Mouse (Mus musculus): Measurements from ENCODE around the gene Nol9. TPM values are rescaled to one million over a fixed set of nuclear protein-coding genes. Genes with fewer than 3 reads are reported as not detected.

Nol9 gene
- polyA plus RNA-seq, 1 experiment from 2014 or later, result 8.5 TPM

DNA sequence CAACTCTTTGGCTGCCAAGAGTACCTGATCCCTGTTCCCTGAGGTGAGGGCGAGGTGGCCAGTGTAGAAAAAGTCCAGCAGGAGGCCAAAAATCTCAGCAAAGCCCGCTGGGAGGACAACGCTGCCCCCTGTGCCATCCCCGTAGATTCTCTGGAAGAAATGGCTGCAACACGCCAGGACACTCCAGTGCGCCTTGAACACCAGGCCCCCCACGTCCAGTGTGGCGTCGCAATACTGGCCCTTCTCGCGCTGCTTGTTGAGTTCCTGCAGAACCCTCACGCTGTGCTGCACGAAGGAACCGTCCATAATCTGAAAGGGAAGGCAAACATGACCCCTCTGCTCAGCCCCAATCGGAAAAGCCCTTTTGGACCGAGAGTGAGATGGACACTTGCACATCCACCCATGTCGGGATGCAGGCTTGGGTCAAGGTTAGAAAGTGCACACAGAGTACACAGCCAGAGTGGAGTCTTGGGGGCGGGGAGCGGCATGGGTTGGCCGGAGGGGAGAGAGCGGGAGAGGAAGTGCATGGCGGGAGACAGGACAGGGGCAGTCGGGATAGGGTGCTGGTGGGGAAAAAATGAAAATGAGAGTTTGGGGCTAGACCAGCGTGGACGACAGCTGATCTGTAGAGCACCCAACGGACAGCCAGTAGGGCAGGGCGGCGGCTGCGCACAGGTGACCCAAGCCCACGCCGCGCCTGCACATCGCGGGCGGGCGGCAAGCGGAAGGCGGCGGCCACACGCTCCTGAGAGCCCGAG lies 12.2 kb upstream of the Nol9 start:
- Histone ChIP-seq H3K4me2 (ENCODE audit: low read depth, low read length) (peak overlapping the region; percentile 98), H3K36me3 (replicated peaks; ENCODE audit: insufficient read depth, low read length) (peaks cover 12% of the 10 kb centered on the region), H3K9me3 (ENCODE audit: low read length) (no peaks in the 10 kb centered on the region), H3K9ac (replicated peaks) (peak overlapping the region; percentile 75), H3K4me1 (ENCODE audit: insufficient read depth) (peaks cover 31% of the 10 kb centered on the region), H3K4me3 (ENCODE audit: low read depth, low read length) (peak overlapping the region; percentile 61), H3K27me3 (ENCODE audit: insufficient read depth, low read length) (no peaks in the 10 kb centered on the region), H3K27ac (ENCODE audit: low read depth) (peak overlapping the region; percentile 87)
- DNase-seq (peak; percentile 77), ATAC-seq (peak; percentile 75)
- peak; percentile 19; the same call in 1 of the 2 replicates for TF ChIP-seq CTCF (IDR thresholded peaks at IDR 0.05; ENCODE audit: low read depth)
- TF ChIP-seq EP300 (IDR thresholded peaks at IDR 0.05; ENCODE audit: low read depth), result no peak
- WGBS (ENCODE audit: insufficient replicate concordance), result 3% methylated on average over 35 of the region's 41 CpGs

GRCm38 (mm10) chr4:152027524-152027923 lies 11.6 kb upstream of the Nol9 start, which contains the start of gene Zbtb48:
TSS of gene Zbtb48 (minus strand) at chr4:152027671.
- WGBS (ENCODE audit: insufficient replicate concordance), result 5% methylated on average over 29 of the region's 35 CpGs
- peak within 1 kb of the TSS; percentile 87 for H3K27ac ChIP-seq (ENCODE audit: low read depth)
- no peak for TF ChIP-seq EP300 (IDR thresholded peaks at IDR 0.05; ENCODE audit: low read depth)
- TF ChIP-seq CTCF (IDR thresholded peaks at IDR 0.05; ENCODE audit: low read depth), result no peak
- peaks cover 9% of the 10 kb centered on the region; the same call in 1 of the 2 replicates for H3K36me3 ChIP-seq (replicated peaks; ENCODE audit: insufficient read depth, low read length)
- peaks cover 31% of the 10 kb centered on the region for H3K4me1 ChIP-seq (ENCODE audit: insufficient read depth)
- H3K9me3 ChIP-seq (ENCODE audit: low read length), result no peaks in the 10 kb centered on the region
- peak within 1 kb of the TSS; percentile 61 for H3K4me3 ChIP-seq (ENCODE audit: low read depth, low read length)
- peak within 1 kb of the TSS; percentile 75 for H3K9ac ChIP-seq (replicated peaks)
- H3K4me2 ChIP-seq (ENCODE audit: low read depth, low read length), result peak within 1 kb of the TSS; percentile 98
- no peaks in the 10 kb centered on the region for H3K27me3 ChIP-seq (ENCODE audit: insufficient read depth, low read length)
- ATAC-seq (peak; percentile 96), DNase-seq (peak; percentile 97)

DNA sequence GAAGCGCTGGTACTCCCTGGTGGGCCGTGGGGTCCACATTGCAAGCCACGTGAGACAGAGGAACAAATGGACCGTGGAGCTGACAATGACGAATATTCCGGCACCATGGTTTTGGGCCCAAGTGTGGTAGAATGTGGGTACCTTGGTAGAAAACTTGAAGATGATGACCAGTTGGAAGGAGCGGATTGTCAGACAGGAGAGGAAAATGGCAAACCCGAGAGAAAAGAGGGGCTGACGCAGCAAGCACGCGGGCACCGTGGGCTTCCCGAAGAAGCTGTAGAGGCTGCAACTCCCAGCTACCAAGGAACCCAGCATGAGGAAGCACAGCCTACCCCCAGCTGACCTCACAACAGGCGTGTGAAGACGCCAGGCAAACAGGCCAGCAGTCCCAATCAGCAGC lies 10.7 kb upstream of the Nol9 start:
- Histone ChIP-seq H3K27ac (ENCODE audit: low read depth) (no peak overlapping the region), H3K36me3 (replicated peaks; ENCODE audit: insufficient read depth, low read length) (0 out of 2 replicates have a peak, but pooled peaks cover 5% of the 10 kb centered on the region), H3K27me3 (ENCODE audit: insufficient read depth, low read length) (no peaks in the 10 kb centered on the region), H3K4me2 (ENCODE audit: low read depth, low read length) (peak overlapping the region; percentile 98), H3K9ac (replicated peaks) (no peak overlapping the region), H3K4me1 (ENCODE audit: insufficient read depth) (peaks cover 31% of the 10 kb centered on the region), H3K9me3 (ENCODE audit: low read length) (no peaks in the 10 kb centered on the region), H3K4me3 (ENCODE audit: low read depth, low read length) (peak overlapping the region; percentile 61; the same call in 1 of the 2 replicates)
- DNase-seq (no peak), ATAC-seq (no peak)
- TF ChIP-seq EP300 (IDR thresholded peaks at IDR 0.05; ENCODE audit: low read depth), result no peak
- TF ChIP-seq CTCF (IDR thresholded peaks at IDR 0.05; ENCODE audit: low read depth), result no peak
- WGBS (ENCODE audit: insufficient replicate concordance), result 72% methylated on average over 15 of the region's 15 CpGs

- no peak overlapping the region for H3K9ac ChIP-seq (replicated peaks)
- H3K9me3 ChIP-seq (ENCODE audit: low read length), result no peaks in the 10 kb centered on the region
- 0 out of 2 replicates have a peak, but pooled peaks cover 5% of the 10 kb centered on the region for H3K36me3 ChIP-seq (replicated peaks; ENCODE audit: insufficient read depth, low read length)
- TF ChIP-seq CTCF (IDR thresholded peaks at IDR 0.05; ENCODE audit: low read depth) (peak; percentile 65), EP300 (IDR thresholded peaks at IDR 0.05; ENCODE audit: low read depth) (no peak)
- ATAC-seq, result no peak
- H3K27ac ChIP-seq (ENCODE audit: low read depth), result no peak overlapping the region
- no peak overlapping the region for H3K4me3 ChIP-seq (ENCODE audit: low read depth, low read length)
- no peaks in the 10 kb centered on the region for H3K27me3 ChIP-seq (ENCODE audit: insufficient read depth, low read length)
- peaks cover 31% of the 10 kb centered on the region for H3K4me1 ChIP-seq (ENCODE audit: insufficient read depth)
- no peak overlapping the region for H3K4me2 ChIP-seq (ENCODE audit: low read depth, low read length)
- no peak for DNase-seq
- 36% methylated on average over 5 of the region's 5 CpGs for WGBS (ENCODE audit: insufficient replicate concordance)
Observed at GRCm38 (mm10) chr4:152029087-152029486, 10.0 kb upstream of the Nol9 start.

DNA sequence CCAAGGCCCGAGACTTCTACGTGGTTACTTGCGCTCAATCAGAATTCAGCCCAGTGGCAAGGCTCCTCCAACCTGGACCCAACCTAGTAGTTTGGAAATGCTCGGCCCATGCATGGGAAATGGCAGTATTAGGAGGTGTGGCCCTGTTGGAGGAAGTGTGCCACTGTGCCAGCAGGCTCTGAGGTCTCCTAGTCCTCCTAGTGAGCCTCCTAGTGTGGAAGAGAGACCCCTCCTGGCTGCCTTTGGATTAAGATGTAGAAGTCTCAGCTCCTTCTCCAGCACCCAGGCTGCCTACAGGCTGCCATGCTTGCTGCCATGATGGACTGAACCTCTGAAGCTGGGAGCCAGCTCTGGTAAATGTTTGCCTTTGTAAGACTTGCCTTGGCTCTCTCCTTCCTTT lies 9.1 kb upstream of the Nol9 start:
- Histone ChIP-seq H3K9me3 (ENCODE audit: low read length) (no peaks in the 10 kb centered on the region), H3K27me3 (ENCODE audit: insufficient read depth, low read length) (no peaks in the 10 kb centered on the region), H3K9ac (replicated peaks) (no peak overlapping the region), H3K27ac (ENCODE audit: low read depth) (no peak overlapping the region), H3K4me2 (ENCODE audit: low read depth, low read length) (no peak overlapping the region), H3K4me3 (ENCODE audit: low read depth, low read length) (no peak overlapping the region), H3K4me1 (ENCODE audit: insufficient read depth) (peaks cover 30% of the 10 kb centered on the region), H3K36me3 (replicated peaks; ENCODE audit: insufficient read depth, low read length) (no peaks in the 10 kb centered on the region)
- no peak for DNase-seq
- 79% methylated on average over 4 of the region's 4 CpGs for WGBS (ENCODE audit: insufficient replicate concordance)
- TF ChIP-seq EP300 (IDR thresholded peaks at IDR 0.05; ENCODE audit: low read depth) (no peak), CTCF (IDR thresholded peaks at IDR 0.05; ENCODE audit: low read depth) (peak; percentile 37)
- ATAC-seq, result no peak

GRCm38 (mm10) chr4:152032922-152033321 lies 6.2 kb upstream of the Nol9 start:
- WGBS (ENCODE audit: insufficient replicate concordance), result 85% methylated on average over 13 of the region's 13 CpGs
- H3K4me3 ChIP-seq (ENCODE audit: low read depth, low read length), result no peak overlapping the region
- peaks cover 7% of the 10 kb centered on the region for H3K4me1 ChIP-seq (ENCODE audit: insufficient read depth)
- no peaks in the 10 kb centered on the region for H3K27me3 ChIP-seq (ENCODE audit: insufficient read depth, low read length)
- TF ChIP-seq CTCF (IDR thresholded peaks at IDR 0.05; ENCODE audit: low read depth), result no peak
- TF ChIP-seq EP300 (IDR thresholded peaks at IDR 0.05; ENCODE audit: low read depth), result no peak
- no peak overlapping the region for H3K4me2 ChIP-seq (ENCODE audit: low read depth, low read length)
- H3K27ac ChIP-seq (ENCODE audit: low read depth), result no peak overlapping the region
- ATAC-seq (no peak), DNase-seq (no peak)
- H3K36me3 ChIP-seq (replicated peaks; ENCODE audit: insufficient read depth, low read length), result no peaks in the 10 kb centered on the region
- no peak overlapping the region for H3K9ac ChIP-seq (replicated peaks)
- no peaks in the 10 kb centered on the region for H3K9me3 ChIP-seq (ENCODE audit: low read length)
